Mouse (Mus musculus) induced T-regulatory cell, adult 2 months (primary cell): ENCODE results near the gene Btbd2.

Experiments used
- DNase-seq: peaks from one replicate; pipeline ENCODE4 v3.0.0-alpha.2; 2012; ENCODE audit warnings: low read depth

Gene Btbd2

GRCm38 (mm10) chr10:80646936-80647335, 9.9 kb downstream of the Btbd2 start:
- no peak for DNase-seq

GRCm38 (mm10) chr10:80635345-80635744, 21.5 kb downstream of the Btbd2 start:
- DNase-seq: no peak

GRCm38 (mm10) chr10:80628925-80629324, 27.9 kb downstream of the Btbd2 start:
- DNase-seq: peak; percentile 56

GRCm38 (mm10) chr10:80627685-80628084, 29.2 kb downstream of the Btbd2 start:
- no peak for DNase-seq

GRCm38 (mm10) chr10:80625764-80626163, 31.1 kb downstream of the Btbd2 start:
- DNase-seq: no peak

- peak; percentile 83 for DNase-seq
Observed at GRCm38 (mm10) chr10:80623457-80624191, 33.2 kb downstream of the Btbd2 start.

GRCm38 (mm10) chr10:80622661-80623456, 34.0 kb downstream of the Btbd2 start, which contains the start of gene Csnk1g2:
TSS of gene Csnk1g2 (plus strand) at chr10:80622838.
- DNase-seq: peak; percentile 82

- DNase-seq: peak; percentile 100
Observed at GRCm38 (mm10) chr10:80621940-80622660, 34.8 kb downstream of the Btbd2 start.

- DNase-seq: no peak
Observed at GRCm38 (mm10) chr10:80621690-80621939, 35.3 kb downstream of the Btbd2 start.

- no peak for DNase-seq
Observed at GRCm38 (mm10) chr10:80620796-80621689, 35.8 kb downstream of the Btbd2 start.

GRCm38 (mm10) chr10:80620365-80620764, 36.5 kb downstream of the Btbd2 start:
- DNase-seq: peak; percentile 20

- peak; percentile 18 for DNase-seq
Observed at GRCm38 (mm10) chr10:80619465-80620244, 37.2 kb downstream of the Btbd2 start.

GRCm38 (mm10) chr10:80618181-80618580, 38.7 kb downstream of the Btbd2 start:
- DNase-seq: peak; percentile 86

- no peak for DNase-seq
Observed at GRCm38 (mm10) chr10:80614351-80614750, 42.5 kb downstream of the Btbd2 start.

- no peak for DNase-seq
Observed at GRCm38 (mm10) chr10:80613821-80614220, 43.0 kb downstream of the Btbd2 start.

GRCm38 (mm10) chr10:80611905-80612304, 45.0 kb downstream of the Btbd2 start:
- DNase-seq: no peak

GRCm38 (mm10) chr10:80611024-80611423, 45.8 kb downstream of the Btbd2 start:
- peak; percentile 78 for DNase-seq

GRCm38 (mm10) chr10:80610116-80610785, 46.6 kb downstream of the Btbd2 start:
- peak; percentile 22 for DNase-seq

- DNase-seq: no peak
Observed at GRCm38 (mm10) chr10:80609269-80609924, 47.5 kb downstream of the Btbd2 start.

GRCm38 (mm10) chr10:80608435-80608834, 48.4 kb downstream of the Btbd2 start:
- DNase-seq: no peak
